Mouse (Mus musculus): Measurements from ENCODE around the gene Dmrt3. TPM values are rescaled to one million over a fixed set of nuclear protein-coding genes. Genes with fewer than 3 reads are reported as not detected.
A peak's percentile ranks its signal among the peaks of the same experiment; 100 is the strongest.

Gene Dmrt3
- polyA plus RNA-seq, 1 experiment = 0.06 TPM

DNA sequence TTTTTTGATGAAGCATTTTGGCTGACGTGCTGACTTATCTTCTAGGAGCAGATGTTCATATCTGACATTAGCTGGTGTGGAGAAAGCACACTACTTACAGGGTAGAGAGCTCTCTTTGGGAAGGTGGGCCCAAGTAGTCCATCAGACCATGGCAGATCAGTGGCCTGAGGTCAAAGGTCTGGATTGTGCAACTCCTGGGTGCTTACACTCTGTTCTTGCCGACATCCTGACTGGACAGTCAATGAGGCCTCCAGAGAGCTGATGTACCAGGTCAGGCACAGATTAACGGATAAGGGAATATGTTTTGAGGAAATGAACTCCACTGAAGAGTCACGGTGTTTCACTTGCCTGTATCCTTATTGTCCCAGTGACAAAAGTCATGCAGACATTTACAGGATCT is 38.6 kb downstream of the Dmrt3 start:
- H3ac ChIP-seq (ENCODE audit: control insufficient read depth, insufficient read length) = no peak overlapping the region
- H3K27me3 ChIP-seq (ENCODE audit: control insufficient read depth, insufficient read depth, insufficient read length) = no peaks in the 10 kb centered on the region
- H3K4me2 ChIP-seq (ENCODE audit: low read depth) = no peak overlapping the region
- H3K79me2 ChIP-seq (ENCODE audit: control insufficient read depth, insufficient read depth) = no peaks in the 10 kb centered on the region
- TF ChIP-seq USF1 (IDR thresholded peaks at IDR 0.05; ENCODE audit: low read depth) = no peak
- no peak for TF ChIP-seq MYOG (IDR thresholded peaks at IDR 0.05; ENCODE audit: control insufficient read depth in 1 of 3, insufficient read depth in 1 of 3, insufficient read length in 2 of 3, low read depth in 2 of 3)
- no peak for TF ChIP-seq POLR2A (IDR thresholded peaks at IDR 0.05; ENCODE audit: insufficient read length, low read depth)
- TF ChIP-seq MYOD1 (IDR thresholded peaks at IDR 0.05; ENCODE audit: control insufficient read depth in 1 of 3, insufficient read length in 2 of 3, low read depth in 2 of 3) = no peak
- TF ChIP-seq MAX (IDR thresholded peaks at IDR 0.05; ENCODE audit: low read depth) = no peak
- H3K36me3 ChIP-seq (ENCODE audit: control insufficient read depth, insufficient read depth) = no peaks in the 10 kb centered on the region
- no peak overlapping the region for H3K4me3 ChIP-seq

- Histone ChIP-seq H3K79me2 (ENCODE audit: control insufficient read depth, insufficient read depth) (no peaks in the 10 kb centered on the region), H3ac (ENCODE audit: control insufficient read depth, insufficient read length) (no peak overlapping the region), H3K27me3 (ENCODE audit: control insufficient read depth, insufficient read depth, insufficient read length) (no peaks in the 10 kb centered on the region), H3K36me3 (ENCODE audit: control insufficient read depth, insufficient read depth) (no peaks in the 10 kb centered on the region), H3K4me2 (ENCODE audit: low read depth) (no peak overlapping the region), H3K4me3 (no peak overlapping the region)
- TF ChIP-seq E2F4 (IDR thresholded peaks at IDR 0.05; ENCODE audit: insufficient read depth) (no peak), MYOG (IDR thresholded peaks at IDR 0.05; ENCODE audit: control insufficient read depth in 1 of 3, insufficient read depth in 1 of 3, insufficient read length in 2 of 3, low read depth in 2 of 3) (no peak), POLR2AphosphoS2 (IDR thresholded peaks at IDR 0.05; ENCODE audit: insufficient read length, low read depth) (no peak), SRF (IDR thresholded peaks at IDR 0.05; ENCODE audit: control insufficient read depth, insufficient read length, low read depth) (no peak), MAX (IDR thresholded peaks at IDR 0.05; ENCODE audit: low read depth) (no peak), CEBPB (IDR thresholded peaks at IDR 0.05; ENCODE audit: insufficient read depth, poor library complexity, severe bottlenecking) (no peak), TCF12 (IDR thresholded peaks at IDR 0.05; ENCODE audit: insufficient read depth, poor library complexity, severe bottlenecking) (no peak), POLR2A (IDR thresholded peaks at IDR 0.05; ENCODE audit: insufficient read length, low read depth) (no peak), USF1 (IDR thresholded peaks at IDR 0.05; ENCODE audit: low read depth) (no peak), TCF3 (IDR thresholded peaks at IDR 0.05; ENCODE audit: insufficient read length, low read depth) (no peak), REST (IDR thresholded peaks at IDR 0.05; ENCODE audit: insufficient read depth, insufficient read length) (no peak), MYOD1 (IDR thresholded peaks at IDR 0.05; ENCODE audit: control insufficient read depth in 1 of 3, insufficient read length in 2 of 3, low read depth in 2 of 3) (no peak)
Observed at GRCm38 (mm10) chr19:25650474-25650873, 40.4 kb downstream of the Dmrt3 start.

- Histone ChIP-seq H3K79me2 (ENCODE audit: control insufficient read depth, insufficient read depth) (no peaks in the 10 kb centered on the region), H3K27me3 (ENCODE audit: control insufficient read depth, insufficient read depth, insufficient read length) (no peaks in the 10 kb centered on the region), H3K4me2 (ENCODE audit: low read depth) (no peak overlapping the region), H3K36me3 (ENCODE audit: control insufficient read depth, insufficient read depth) (no peaks in the 10 kb centered on the region), H3K4me3 (no peak overlapping the region), H3ac (ENCODE audit: control insufficient read depth, insufficient read length) (no peak overlapping the region)
- no peak for TF ChIP-seq MYOG (IDR thresholded peaks at IDR 0.05; ENCODE audit: control insufficient read depth in 1 of 3, insufficient read depth in 1 of 3, insufficient read length in 2 of 3, low read depth in 2 of 3)
- no peak for TF ChIP-seq MYOD1 (IDR thresholded peaks at IDR 0.05; ENCODE audit: control insufficient read depth in 1 of 3, insufficient read length in 2 of 3, low read depth in 2 of 3)
- no peak for TF ChIP-seq TCF12 (IDR thresholded peaks at IDR 0.05; ENCODE audit: insufficient read depth, poor library complexity, severe bottlenecking)
- no peak for TF ChIP-seq USF1 (IDR thresholded peaks at IDR 0.05; ENCODE audit: low read depth)
- TF ChIP-seq TCF3 (IDR thresholded peaks at IDR 0.05; ENCODE audit: insufficient read length, low read depth) = no peak
- no peak for TF ChIP-seq E2F4 (IDR thresholded peaks at IDR 0.05; ENCODE audit: insufficient read depth)
- no peak for TF ChIP-seq POLR2A (IDR thresholded peaks at IDR 0.05; ENCODE audit: insufficient read length, low read depth)
Observed at GRCm38 (mm10) chr19:25652560-25652959, 42.5 kb downstream of the Dmrt3 start.

DNA sequence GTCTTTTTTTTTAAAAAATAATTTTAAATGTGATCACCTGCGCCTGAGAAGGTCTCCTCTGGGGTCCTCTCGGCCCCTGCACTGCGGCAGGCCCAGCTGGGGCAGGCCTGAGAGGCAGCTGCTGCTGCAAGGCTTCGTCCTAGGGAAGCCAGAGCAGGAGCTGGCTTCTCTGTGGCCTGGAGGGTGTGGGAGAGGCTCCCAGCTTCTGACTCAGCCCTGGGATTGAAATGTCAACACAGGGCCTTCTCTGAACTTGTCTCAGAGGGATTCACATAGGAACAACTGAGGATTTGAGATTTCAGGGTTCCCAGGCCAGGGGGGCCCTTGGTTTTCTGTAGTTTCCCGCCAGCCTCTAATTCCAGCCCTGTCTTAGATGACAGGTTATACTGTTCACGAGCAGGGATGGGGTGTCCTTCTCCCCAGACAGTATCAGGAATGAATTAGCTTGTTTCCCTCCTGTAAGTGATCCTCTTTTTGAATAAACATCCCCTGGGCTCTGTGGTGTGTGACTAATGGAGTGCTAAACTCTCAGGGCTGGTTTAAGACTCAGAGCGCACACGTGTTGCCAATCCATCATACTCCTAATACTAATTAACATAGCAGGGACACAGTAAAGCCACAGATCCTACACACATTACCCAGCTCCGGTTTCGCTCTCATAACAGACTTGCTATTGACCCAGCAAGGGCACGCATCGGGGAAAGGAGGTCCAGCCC is 44.1 kb downstream of the Dmrt3 start:
- Histone ChIP-seq H3K27me3 (ENCODE audit: control insufficient read depth, insufficient read depth, insufficient read length) (no peaks in the 10 kb centered on the region), H3K4me3 (no peak overlapping the region), H3K79me2 (ENCODE audit: control insufficient read depth, insufficient read depth) (no peaks in the 10 kb centered on the region), H3K4me2 (ENCODE audit: low read depth) (peak overlapping the region; percentile 77), H3K36me3 (ENCODE audit: control insufficient read depth, insufficient read depth) (no peaks in the 10 kb centered on the region), H3ac (ENCODE audit: control insufficient read depth, insufficient read length) (no peak overlapping the region)
- TF ChIP-seq REST (IDR thresholded peaks at IDR 0.05; ENCODE audit: insufficient read depth, insufficient read length) (no peak), POLR2AphosphoS2 (IDR thresholded peaks at IDR 0.05; ENCODE audit: insufficient read length, low read depth) (no peak), TCF3 (IDR thresholded peaks at IDR 0.05; ENCODE audit: insufficient read length, low read depth) (peak; percentile 39), MAX (IDR thresholded peaks at IDR 0.05; ENCODE audit: low read depth) (peak; percentile 45), MYOG (IDR thresholded peaks at IDR 0.05; ENCODE audit: control insufficient read depth in 1 of 3, insufficient read depth in 1 of 3, insufficient read length in 2 of 3, low read depth in 2 of 3) (peak; percentile 44 to 73 (median 59)), USF1 (IDR thresholded peaks at IDR 0.05; ENCODE audit: low read depth) (peak; percentile 39), CEBPB (IDR thresholded peaks at IDR 0.05; ENCODE audit: insufficient read depth, poor library complexity, severe bottlenecking) (no peak), SRF (IDR thresholded peaks at IDR 0.05; ENCODE audit: control insufficient read depth, insufficient read length, low read depth) (no peak), POLR2A (IDR thresholded peaks at IDR 0.05; ENCODE audit: insufficient read length, low read depth) (no peak), E2F4 (IDR thresholded peaks at IDR 0.05; ENCODE audit: insufficient read depth) (no peak), TCF12 (IDR thresholded peaks at IDR 0.05; ENCODE audit: insufficient read depth, poor library complexity, severe bottlenecking) (peak; percentile 13), MYOD1 (IDR thresholded peaks at IDR 0.05; ENCODE audit: control insufficient read depth in 1 of 3, insufficient read length in 2 of 3, low read depth in 2 of 3) (peak in 2 of 3 experiments; percentile 77 to 87)

All from myocyte (in vitro differentiated cells).